Mouse (Mus musculus) MEL (cell line): ENCODE data around the gene Fam20b.

Source experiments
- CTCF ChIP-seq, 3 experiments: IDR thresholded peaks in 2 of 3; conservative IDR thresholded peaks in 1 of 3; 2 replicates each; pipeline ENCODE4 v1.5.1; 2011 to 2012; ENCODE audit warnings: low read length in 3 of 3, low read depth in 2 of 3, mild to moderate bottlenecking in 2 of 3, improper control_type of control experiment in 1 of 3, inconsistent platforms in 1 of 3, mixed read lengths in 1 of 3, moderate library complexity in 1 of 3; ENCODE audit not compliant: control insufficient read depth in 1 of 3, insufficient read depth in 1 of 3, poor library complexity in 1 of 3, severe bottlenecking in 1 of 3
- EP300 ChIP-seq, 2 experiments: IDR thresholded peaks; 2 replicates each; pipeline ENCODE4 v1.6.1; 2011; ENCODE audit warnings: improper control_type of control experiment in 2 of 2, low read length in 2 of 2, low read depth in 1 of 2, mild to moderate bottlenecking in 1 of 2
- GATA1 ChIP-seq: IDR thresholded peaks from 2 replicates; pipeline ENCODE4 v1.6.1; 2011; ENCODE audit warnings: low read depth, low read length, improper control_type of control experiment
- UBTF ChIP-seq: IDR thresholded peaks from 2 replicates; pipeline ENCODE4 v1.6.1; 2012; ENCODE audit warnings: low read depth, mild to moderate bottlenecking, inconsistent platforms, low read length, improper control_type of control experiment, moderate library complexity, borderline replicate concordance; ENCODE audit not compliant: insufficient read depth

DNA sequence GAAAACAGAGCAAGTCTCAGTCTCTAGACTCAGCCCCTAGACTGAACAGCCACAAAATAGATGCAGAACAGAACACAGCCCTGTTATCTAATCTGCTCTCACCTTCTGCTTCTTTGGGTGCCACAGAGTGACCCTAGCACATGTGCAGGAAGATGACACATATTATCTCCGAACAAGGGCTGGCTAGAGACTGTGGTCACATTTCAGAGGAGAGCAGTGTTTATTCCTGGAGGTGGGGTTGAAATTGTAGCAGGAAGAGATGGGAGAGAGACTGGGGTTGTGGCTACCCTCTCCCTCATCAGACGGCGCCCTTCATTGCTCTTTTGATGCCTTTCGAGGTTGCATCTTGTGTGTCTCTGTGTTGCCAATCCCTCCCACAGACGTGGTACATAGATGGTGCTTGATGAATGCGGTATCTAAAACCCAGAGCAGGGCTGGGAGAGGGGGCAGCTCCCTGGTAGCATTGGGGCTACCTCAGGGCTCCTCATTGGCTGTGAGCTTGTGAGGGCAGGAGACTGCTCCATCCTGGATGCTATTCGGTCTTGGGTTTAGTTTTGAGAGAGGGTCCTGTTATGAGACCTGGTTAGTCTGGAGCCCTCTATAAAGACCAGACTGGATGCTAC is 26.4 kb upstream of the Fam20b start:
- TF ChIP-seq CTCF (IDR thresholded peaks at IDR 0.05 in 2 of 3, conservative IDR thresholded peaks at IDR 0.05 in 1 of 3; ENCODE audit: control insufficient read depth in 1 of 3, insufficient read depth in 1 of 3, low read depth in 2 of 3, low read length in 3 of 3, poor library complexity in 1 of 3, severe bottlenecking in 1 of 3) (no peak), UBTF (no peak), GATA1 (peak; percentile 93), EP300 (IDR thresholded peaks at IDR 0.05; ENCODE audit: low read depth in 1 of 2, low read length in 2 of 2) (peak; percentile 89 to 92)
